Mouse (Mus musculus) heart, adult 2 months (tissue): Measurements from ENCODE around the gene Gm13288.

Experiments used
- CTCF ChIP-seq: fragments of 200-600 bp; IDR thresholded peaks from 2 replicates; pipeline ENCODE4 v1.8.1; 2022; ENCODE audit warnings: antibody characterized with exemption, mild to moderate bottlenecking, moderate library complexity
- POLR2A ChIP-seq: fragments of 200-500 bp; IDR thresholded peaks from 2 replicates; pipeline ENCODE4 v1.6.1; 2011; ENCODE audit warnings: mild to moderate bottlenecking, low read depth, low read length, control low read depth; ENCODE audit not compliant: insufficient read depth

DNA sequence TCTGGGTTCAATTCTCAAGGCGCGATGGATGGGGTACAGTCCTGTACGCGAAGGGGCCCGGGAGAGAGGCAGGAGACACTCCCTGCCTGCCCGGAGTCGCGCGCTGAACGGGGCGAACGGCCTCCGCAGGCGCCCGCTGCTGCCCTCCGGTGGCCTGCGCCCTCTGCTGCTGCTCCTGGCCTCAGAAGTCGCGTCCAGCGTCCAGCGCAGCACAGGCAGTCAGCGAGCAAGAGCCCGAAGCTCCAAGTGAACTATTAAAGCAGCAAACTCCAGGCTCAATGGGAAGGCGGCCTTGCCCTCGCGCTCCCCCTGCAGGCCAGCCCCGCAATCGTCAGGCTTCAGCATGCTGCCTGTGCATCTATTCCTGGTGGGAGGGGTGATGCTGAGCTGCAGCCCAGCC lies 44.9 kb upstream of the Gm13288 start:
- peak; percentile 80 for TF ChIP-seq POLR2A
- TF ChIP-seq CTCF = peak; percentile 69
